Mouse (Mus musculus) thymus, adult 18-20 months (tissue): ENCODE measurements at regions not wholly inside any gene's neighbourhood (a gene's known extent, or its start where the extent isn't known, plus 50 kb on each side); places are given as distances from the start of the nearest gene placed in this dataset.

Source experiments
- DNase-seq, 2 experiments: peaks; one replicate each; pipeline ENCODE4 v3.0.0; 2022; ENCODE audit warnings: mixed read lengths in 2 of 2

- DNase-seq = no peak
Measured at GRCm38 (mm10) chr1:144452141-144452540, 115.3 kb downstream of the Rgs21 start.

GRCm38 (mm10) chr1:144451731-144452130 lies 115.7 kb downstream of the Rgs21 start:
- no peak for DNase-seq

- no peak for DNase-seq
Measured at GRCm38 (mm10) chr1:144436617-144437016, 130.8 kb downstream of the Rgs21 start.

GRCm38 (mm10) chr1:144432816-144433215 lies 134.7 kb downstream of the Rgs21 start:
- no peak for DNase-seq

- no peak for DNase-seq
Measured at GRCm38 (mm10) chr1:144431535-144432276, 135.8 kb downstream of the Rgs21 start.

DNA sequence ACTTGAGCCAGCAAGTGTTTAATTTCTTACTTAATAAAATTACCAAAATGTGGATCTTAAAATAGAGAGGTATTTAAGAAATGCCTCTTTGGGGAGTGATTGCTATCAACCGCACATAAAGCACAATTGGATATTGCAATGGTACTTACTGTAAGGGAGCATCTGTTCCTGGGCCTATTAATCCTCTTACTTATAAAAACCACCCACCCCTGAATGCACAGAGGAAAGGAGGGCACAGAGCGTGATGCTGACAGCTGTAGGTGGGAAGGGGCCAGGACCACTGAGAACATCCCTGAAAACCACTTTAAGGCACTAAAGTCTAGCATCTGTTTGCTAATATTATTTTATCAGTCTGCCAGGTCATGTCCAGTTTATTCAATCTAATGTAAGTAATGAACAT lies 146.1 kb downstream of the Rgs21 start:
- DNase-seq = no peak

DNA sequence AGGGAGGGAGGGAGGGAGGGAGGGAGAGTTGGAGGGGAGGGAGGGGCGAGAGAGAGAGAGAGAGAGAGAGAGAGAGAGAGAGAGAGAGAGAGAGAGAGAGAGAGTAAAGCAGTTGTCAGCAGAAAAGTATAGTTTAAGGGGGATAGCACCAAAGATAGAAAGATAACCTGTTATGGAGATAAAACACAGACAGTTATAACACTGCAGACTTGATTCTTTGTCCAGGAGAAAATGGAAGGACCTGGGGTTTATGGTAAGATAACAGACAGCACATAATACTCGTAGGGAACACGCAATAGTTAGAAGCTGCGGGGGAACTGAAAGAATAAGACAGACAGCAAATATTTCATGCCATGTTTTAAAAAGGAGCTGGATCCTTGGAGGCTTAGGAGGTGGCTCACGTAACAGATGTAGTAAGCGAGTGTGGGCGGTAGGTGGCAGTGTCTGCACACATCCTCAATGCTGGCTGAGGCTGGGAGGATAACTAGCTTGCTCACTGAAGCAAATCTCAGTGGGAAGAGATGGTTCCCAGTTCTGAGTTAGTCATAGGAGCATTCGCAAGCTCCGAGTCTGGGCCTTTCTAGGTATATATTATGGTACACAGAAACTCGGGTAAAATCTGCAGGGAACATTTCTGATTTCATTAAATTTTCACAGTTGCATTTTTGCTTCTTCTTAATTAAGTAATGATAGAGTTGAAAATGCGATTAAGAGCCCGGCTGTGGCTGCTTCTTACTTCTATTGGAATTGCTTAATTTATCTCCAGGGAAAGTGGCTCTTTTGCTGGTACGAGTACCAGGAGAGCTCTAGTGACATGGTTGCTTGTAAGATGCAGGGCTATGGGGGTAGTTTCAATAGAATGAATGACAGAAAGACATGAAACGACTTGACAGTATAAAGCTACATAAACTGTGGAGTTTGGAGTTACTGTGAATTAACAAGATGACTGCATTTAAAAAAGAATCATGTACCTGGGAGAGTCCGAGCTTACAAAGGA lies 157.6 kb upstream of the Rgs1 start:
- DNase-seq = peak; percentile 19 to 23

GRCm38 (mm10) chr1:144405724-144406123 lies 156.7 kb upstream of the Rgs1 start:
- DNase-seq = no peak

- no peak for DNase-seq
Measured at GRCm38 (mm10) chr1:144405031-144405430, 156.0 kb upstream of the Rgs1 start.

- no peak for DNase-seq
Measured at GRCm38 (mm10) chr1:144379991-144380594, 131.1 kb upstream of the Rgs1 start.

DNA sequence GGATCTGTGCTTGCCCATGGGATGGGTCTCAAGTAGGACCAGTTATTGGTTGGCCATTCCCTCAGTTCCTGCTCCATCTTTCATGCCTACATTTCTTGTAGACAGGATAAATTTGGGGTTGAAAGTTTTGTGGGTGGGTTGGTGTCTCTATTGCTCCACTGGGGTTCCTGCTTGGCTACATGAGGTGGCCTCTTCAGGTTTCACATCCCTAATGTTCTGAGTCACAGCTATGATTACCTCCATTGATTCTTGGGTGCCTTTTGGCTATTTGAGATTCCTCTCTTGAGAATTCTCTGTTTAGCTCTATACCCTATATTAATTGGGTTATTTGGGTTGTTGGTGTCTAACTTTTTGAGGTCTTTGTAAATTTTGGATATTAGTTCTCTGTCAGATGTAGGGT lies 125.1 kb upstream of the Rgs1 start:
- no peak for DNase-seq

DNA sequence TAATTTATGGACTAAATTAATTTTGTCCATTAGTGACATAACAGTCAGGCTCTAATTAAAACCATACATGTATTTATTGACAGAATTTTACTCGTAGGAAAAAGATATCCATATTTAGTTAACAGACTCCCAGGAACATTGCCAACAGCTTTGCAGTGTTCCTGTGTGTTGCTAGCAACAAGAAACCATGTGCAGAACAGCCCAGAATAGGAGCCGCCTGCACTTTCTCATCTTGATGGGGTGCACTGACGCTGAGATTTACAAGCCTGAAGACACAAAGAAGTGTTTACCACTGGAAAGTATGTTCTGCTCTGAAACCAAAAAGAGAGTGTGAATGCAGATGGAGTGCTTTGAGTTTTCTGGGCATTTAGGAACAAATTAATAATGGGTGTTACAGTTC lies 118.5 kb upstream of the Rgs1 start:
- DNase-seq = no peak

- DNase-seq = no peak
Measured at GRCm38 (mm10) chr1:144355560-144356310, 106.7 kb upstream of the Rgs1 start.

DNA sequence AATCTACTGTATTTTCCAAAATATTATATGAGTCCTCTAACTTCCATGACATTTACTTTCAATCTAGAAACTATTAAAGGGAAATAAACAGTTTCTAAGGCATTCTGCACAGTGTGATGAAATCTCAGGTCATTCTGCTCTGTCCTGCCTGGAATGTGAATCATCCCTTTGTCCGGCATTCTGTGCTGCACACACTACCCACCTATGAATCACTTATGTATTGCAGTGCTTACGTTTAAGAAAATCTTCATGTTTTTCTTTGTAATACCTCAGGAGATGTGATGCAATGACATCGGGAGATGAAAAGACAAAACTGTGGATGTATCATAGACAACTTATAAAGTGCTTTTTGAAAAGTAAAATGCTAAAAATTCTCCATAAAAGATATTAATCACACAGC lies 106.0 kb upstream of the Rgs1 start:
- DNase-seq = no peak

DNA sequence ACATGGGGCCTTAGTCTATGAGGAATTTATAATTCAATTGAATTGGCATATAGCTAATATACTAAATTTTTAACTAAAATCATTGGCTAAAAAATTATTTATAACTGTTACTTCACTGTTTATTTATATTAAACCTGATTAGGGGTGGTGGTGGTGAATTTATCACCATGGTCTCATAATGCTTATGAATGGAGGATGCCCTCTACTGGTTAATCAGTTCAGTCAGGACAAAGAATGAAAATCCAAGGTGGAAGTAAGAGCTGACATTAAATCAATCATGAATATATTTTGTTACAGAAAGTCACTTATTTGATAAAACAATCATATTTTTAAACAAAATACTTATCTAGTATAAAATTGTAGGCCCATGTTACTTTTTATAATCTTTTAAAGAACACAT lies 104.3 kb upstream of the Rgs1 start:
- DNase-seq = no peak

DNA sequence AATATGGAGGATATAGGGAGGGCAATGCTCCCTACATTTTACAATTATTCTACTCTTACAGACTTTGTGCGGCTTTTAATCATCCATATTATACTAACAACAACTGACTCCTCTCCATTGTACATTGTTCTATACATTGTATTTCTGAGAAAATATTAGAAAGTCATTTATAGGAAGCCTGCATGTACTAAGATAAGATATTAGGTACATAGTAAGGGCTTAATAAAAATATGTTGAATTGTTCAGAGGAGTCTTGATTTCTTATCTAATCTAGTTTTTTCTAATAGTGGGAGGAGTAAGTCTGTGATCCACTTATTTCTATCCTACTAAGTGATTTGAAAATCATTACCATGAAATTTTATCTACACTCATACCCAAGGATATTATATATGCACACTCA lies 94.8 kb upstream of the Rgs1 start:
- no peak for DNase-seq

DNA sequence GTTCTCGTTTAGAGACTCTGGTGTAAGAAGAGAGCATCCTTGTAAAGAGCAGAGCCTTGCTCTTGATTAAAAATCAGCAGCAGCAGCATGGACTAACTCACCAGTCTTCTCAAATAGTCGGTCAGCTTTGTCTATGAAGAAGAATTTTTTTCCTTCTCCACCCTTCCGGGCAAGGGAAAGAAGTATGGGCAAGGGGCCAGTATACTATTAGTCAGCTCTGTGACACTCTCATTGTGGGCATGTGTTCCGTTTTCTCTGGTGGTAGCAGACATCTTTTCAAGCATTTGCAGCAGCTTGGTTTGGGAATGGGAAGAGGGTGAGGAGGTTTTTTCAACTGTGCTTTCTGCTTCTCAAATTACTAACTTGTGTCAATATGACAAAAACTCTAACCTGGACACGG lies 94.3 kb upstream of the Rgs1 start:
- no peak for DNase-seq

GRCm38 (mm10) chr1:144337572-144337971 lies 88.5 kb upstream of the Rgs1 start:
- DNase-seq = no peak

DNA sequence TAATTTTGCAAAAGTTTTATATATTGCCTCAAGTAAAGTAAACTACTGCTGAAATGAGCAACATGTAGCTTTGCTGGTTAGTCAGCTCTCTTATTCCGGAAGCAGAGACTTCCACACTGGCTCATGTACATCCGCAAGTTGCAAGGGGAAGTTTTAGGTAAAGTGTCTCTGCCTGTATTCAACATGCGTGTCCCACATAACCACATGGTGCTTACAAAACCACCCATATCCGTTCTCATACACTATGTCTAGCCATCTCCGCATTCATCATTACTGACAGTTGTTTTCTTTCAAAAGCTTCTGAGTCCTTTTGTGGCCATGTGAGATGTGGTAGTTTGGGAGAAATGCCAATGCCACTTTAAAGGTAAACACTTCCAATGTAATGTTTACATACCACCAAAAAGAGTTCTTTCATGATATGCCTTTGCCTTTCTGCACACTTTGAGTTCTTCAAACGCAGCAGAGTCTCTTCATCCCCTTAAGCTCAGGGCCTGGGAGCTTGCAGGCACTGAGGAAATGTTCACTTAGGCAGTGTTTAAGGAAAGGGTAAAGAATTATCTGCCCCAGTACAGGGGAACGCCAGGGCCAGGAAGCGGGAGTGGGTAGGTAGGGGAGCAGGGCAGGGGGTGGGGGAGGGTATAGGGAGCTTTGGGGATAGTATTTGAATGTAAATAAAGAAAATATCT lies 81.5 kb upstream of the Rgs1 start:
- peak in 1 of 2 experiments; percentile 23 for DNase-seq

DNA sequence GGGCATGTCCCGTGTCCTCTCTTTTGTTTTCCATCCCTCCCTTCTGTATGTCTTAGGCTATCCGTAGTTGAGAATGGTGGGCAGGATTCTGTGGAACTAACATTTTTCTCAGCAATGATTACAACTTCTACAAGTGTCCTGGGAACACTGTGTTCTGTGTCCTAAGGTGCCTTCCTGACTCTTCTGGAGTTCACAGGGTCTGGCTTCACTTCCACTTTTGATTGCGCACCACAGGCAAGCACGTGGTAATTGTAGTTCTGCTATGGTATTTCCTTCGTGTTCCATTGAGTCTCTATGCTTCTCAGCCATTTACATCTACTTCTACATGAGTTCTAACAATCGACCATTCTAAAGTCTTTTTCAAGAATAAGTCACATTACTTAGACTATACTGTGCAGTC lies 70.4 kb upstream of the Rgs1 start:
- no peak for DNase-seq

- no peak for DNase-seq
Measured at GRCm38 (mm10) chr1:144318289-144318688, 69.2 kb upstream of the Rgs1 start.

DNA sequence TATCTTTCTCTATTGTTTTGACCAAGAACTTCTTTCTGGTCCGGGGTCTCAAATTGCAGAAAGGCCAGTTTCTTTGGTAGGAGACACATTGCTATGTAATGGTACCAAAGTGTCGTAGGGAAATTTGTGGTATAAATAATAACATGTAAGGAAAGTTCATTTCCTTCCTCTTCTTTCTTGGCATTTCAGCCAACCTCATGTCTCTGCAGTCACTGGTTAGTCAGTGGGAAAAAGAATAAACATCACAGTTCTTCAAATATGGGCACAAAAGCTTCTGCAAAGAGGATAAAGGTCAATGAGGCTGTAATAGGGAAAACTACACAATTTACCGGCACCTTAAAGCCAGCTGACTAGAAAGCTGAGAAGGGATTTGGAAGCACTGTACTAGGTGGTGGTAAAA lies 68.5 kb upstream of the Rgs1 start:
- DNase-seq = no peak
